Mouse (Mus musculus) megakaryocyte, embryonic 14.5 days (primary cell): ENCODE measurements around the gene Cant1.

ENCODE experiments used
- FLI1 ChIP-seq: IDR thresholded peaks from 2 replicates; pipeline ENCODE4 v1.6.1; 2012; ENCODE audit warnings: low read length, inconsistent platforms, mixed read lengths
- GATA1 ChIP-seq: IDR thresholded peaks from 3 replicates; pipeline ENCODE4 v1.6.1; 2012; ENCODE audit warnings: mixed read lengths, low read length, inconsistent platforms, borderline replicate concordance

DNA sequence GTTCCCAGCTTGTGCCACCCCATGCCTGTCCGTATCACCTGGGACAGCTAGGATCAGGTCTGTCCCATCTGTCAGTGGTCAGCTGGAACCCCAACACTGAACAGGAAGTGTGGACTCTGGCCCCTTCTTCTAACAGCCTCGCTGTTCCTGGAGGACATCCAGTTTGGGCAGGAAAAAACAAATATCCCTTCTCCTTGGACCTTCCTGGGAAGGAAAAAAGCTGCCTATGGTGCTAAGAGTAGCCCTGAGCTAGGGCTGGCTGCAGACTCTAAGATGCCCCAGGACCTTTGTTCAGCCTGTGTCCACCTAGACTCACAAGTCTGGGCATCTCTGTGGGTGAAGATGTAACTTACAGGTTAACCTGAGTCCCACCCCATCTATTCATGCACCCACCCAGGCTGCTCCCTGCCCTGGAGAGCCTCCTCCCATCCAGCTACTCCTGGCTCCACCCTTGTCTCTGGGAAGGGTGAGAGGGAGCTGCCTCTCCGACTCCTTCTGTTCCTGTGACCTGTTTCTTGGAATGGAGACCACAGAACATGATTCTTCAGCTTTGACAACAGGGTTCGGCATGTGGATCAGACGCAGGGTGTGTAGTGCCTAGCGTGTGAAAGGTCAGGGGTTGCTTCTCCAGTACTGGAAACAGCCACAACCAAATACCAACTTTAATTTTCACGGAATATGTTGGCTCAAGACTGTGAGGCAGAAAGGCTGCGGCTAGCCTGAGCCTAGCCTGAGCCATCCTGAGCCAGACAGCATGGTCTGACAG is 10.2 kb upstream of the Cant1 start:
- TF ChIP-seq GATA1 (no peak), FLI1 (no peak)
